In the genomic region with DNA sequence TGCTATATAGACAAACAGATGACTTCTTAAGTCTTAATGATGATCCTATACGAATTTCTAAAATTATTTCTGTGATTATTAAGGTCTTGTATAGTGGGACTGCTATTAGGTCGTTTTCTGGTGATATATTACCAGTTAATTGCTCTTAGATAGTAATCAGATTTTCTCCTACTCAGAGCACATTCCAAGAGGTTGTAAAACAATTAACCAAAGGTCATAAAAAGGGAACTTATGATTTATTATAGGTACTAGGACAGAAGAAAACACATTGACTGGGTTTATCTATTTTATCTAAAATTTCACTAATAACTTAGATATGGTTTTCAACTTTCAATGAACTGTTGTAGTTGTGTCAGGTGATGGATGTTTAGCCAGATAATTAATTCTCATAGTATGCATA, we compare ENCODE assay signal across 16 mouse cellular contexts.
"Had no signal": no experiment of that assay in that cellular context is flagged by ENCODE, and none has a peak within 500 bp of the region (broad histone marks: within the 10 kb centered on the region; RNA-seq: fewer than 3 reads in every experiment).

No protein-coding gene starts in this region.

- H3K9ac ChIP-seq: neural tube, embryonic 13.5 days; neural tube, embryonic 15.5 days; stomach, embryonic 15.5 days had no signal

- H3K9me3 ChIP-seq: neural tube, embryonic 13.5 days; neural tube, embryonic 15.5 days; stomach, embryonic 15.5 days had no signal

- DNase-seq: retina, postnatal 1 day; right cerebral cortex, adult 18-20 months; right cerebral cortex, postnatal 14 days; right cerebral cortex, postnatal 25 days; right cerebral cortex, postnatal 4 days; spleen, adult 18-20 months; thymus, adult 18-20 months; thymus, adult 2 months; thymus, postnatal 14 days; thymus, postnatal 25 days; thymus, postnatal 36 days; thymus, postnatal 4 days had no signal

- H3K4me2 ChIP-seq: neural tube, embryonic 13.5 days; neural tube, embryonic 15.5 days; stomach, embryonic 15.5 days had no signal

- H3K27me3 ChIP-seq: neural tube, embryonic 13.5 days; neural tube, embryonic 15.5 days; stomach, embryonic 15.5 days had no signal

- H3K27ac ChIP-seq: neural tube, embryonic 13.5 days; neural tube, embryonic 15.5 days; stomach, embryonic 15.5 days; stomach, postnatal 0 days had no signal

- H3K4me3 ChIP-seq: neural tube, embryonic 13.5 days; neural tube, embryonic 15.5 days; stomach, embryonic 15.5 days had no signal

- H3K36me3 ChIP-seq: neural tube, embryonic 13.5 days; neural tube, embryonic 15.5 days; stomach, embryonic 15.5 days had no signal

- H3K4me1 ChIP-seq: neural tube, embryonic 13.5 days; neural tube, embryonic 15.5 days; stomach, embryonic 15.5 days had no signal
